Mouse (Mus musculus) left cerebral cortex, postnatal 36 days (tissue): ENCODE data around the gene Th. TPM values are rescaled to one million over a fixed set of nuclear protein-coding genes. Genes with fewer than 3 reads are reported as not detected.

ENCODE experiments used
- DNase-seq, 2 experiments: peaks; one replicate each; pipeline ENCODE4 v3.0.0; 2021 to 2022; ENCODE audit warnings: low spot score in 2 of 2, mixed read lengths in 1 of 2
- intact Hi-C: fragments of 180-260 bp; cut with DNase I; formaldehyde crosslinking; loops from one replicate; pipeline ENCODE4 v1.15.1; 2025
- total RNA-seq, 2 experiments: library from RNA; stranded (reverse); gene quantifications; 2 replicates each; pipeline ENCODE4 v1.2.3; 2021

The Th gene
- total RNA-seq, 2 experiments from 2014 or later: 1.7 to 2.7 TPM

GRCm38 (mm10) chr7:142905606-142906005, 25.3 kb downstream of the Th start:
- intact Hi-C loops: no loop called here
- no peak for DNase-seq

DNA sequence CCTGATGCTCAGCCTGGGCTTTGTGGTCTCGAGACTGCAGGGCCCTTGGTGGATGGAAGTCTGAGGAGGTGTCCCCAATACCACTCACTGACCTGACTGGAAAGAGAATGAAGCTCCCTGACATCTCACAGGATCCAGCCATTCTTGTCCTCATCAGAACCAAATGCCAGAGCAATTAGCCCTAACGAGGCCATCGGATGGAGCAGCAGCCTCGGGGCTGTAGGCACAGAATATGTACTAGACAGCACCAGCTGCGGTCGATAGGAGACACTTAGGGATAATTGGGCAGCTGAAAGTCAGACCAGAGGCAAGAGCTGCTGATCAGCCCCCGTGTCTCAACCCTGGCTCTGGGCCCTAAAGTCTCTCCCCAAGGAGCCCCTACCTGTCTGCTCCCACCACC, 26.6 kb downstream of the Th start:
- DNase-seq: no peak
- intact Hi-C loops: no loop called here

DNA sequence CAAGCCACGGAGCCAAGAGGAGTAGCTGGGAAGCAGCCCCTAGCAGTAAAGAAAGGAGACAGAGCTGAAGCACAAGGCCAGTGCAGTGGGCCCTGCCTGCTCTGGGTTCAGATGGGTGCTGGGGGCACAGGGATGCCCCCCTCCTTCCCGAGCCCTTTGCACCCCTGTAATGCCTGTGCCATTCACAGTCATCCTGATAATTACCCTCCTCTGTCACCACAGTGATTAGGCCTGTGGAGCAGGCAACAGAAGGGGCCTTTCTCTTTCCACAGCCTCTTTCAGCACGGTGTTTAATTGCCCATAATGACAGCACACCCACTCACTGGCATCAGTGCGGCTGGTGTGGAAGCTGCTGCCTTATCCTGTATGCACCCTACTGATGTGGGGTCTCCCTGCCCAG, 28.0 kb downstream of the Th start:
- intact Hi-C loops: no loop called here
- DNase-seq: no peak

- intact Hi-C loops: no loop called here
- no peak for DNase-seq
These were observed 29.2 kb downstream of the Th start for GRCm38 (mm10) chr7:142901774-142902173.

DNA sequence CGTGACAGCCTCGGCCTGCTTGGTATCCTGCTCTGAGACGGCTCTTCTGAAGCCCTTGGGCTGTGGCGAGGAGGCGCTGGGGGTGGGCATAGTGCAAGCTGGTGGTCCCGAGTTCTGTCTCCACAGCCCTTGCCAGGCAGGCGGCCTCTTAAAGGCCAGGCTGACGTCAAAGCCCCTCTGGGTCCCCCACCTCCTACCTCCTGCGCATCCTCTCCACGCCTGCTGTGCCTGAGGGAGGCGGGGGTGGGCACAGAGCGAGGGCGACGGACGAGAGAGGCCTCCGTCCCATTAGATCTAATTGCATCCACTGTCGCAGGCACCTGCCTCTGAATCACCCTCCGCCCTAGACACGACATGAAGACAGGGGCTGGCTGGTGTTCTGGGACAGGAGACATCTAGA, 31.1 kb downstream of the Th start:
- intact Hi-C loops: loop anchor here (10.0 kb wide), 1 partner anchor 235 kb away; no protein-coding TSS in a partner anchor

DNA sequence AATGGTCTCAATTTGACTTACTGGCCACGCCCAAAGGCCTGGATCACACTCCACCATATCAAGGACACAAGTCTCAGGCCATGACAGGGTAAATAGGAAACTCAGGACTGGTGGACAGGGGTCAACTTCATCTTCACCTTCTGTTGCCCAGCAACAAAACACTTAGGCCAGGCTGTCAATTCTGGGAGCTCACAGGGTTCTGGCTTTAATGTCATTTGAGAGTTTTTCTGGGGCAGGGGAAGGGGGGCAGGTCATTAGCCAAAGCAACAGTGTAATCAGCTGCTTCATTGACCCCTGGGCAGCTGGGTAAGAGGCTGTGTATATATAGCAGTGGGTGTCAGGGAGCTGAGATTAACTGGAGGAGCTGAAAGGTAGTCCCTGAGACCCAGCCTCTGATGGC, 33.5 kb downstream of the Th start:
- intact Hi-C loops: loop anchor here (10.0 kb wide), 1 partner anchor 237 kb away; no protein-coding TSS in a partner anchor
- no peak for DNase-seq

More for the DNA sequence above, 31.1 kb downstream of the Th start:
- DNase-seq: no peak

DNA sequence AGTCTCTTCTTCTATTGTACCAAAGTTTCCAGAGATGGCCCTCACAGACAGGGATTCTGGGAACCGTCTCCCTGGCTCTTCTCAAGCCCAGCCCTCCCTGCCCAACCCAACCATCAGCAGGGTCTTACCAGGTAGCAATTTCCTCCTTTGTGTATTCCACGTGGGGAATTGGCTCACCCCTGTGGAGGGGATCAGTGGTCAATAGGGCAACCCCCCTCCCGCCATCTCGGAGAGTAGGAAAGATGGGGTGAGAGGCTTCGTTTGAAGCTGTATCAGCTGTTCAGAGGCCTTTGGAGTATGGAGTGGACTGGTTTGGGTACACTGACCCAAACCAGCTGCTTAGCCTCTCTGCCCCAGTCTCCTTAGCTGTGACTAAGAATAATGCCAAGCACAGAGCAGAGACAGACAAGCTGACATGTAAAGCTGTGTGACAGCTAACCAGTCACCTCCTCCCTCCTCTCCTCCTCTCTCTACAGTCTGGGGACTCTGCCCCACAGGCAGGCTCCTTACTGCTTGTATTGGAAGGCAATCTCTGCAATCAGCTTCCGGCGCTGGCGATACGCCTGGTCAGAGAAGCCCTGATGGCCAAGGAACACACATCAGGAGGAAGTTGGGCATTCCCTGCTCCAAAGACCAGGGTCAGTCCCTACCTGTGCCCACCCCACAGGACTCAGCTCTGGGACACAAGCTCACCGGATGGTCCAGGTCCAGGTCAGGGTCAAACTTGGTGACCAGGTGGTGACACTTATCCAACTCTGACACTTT, 34.8 kb downstream of the Th start:
- DNase-seq: no peak
- intact Hi-C loops: loop anchor here (2.0 to 10.0 kb wide), 2 partner anchors 191 to 239 kb away; no protein-coding TSS in a partner anchor

DNA sequence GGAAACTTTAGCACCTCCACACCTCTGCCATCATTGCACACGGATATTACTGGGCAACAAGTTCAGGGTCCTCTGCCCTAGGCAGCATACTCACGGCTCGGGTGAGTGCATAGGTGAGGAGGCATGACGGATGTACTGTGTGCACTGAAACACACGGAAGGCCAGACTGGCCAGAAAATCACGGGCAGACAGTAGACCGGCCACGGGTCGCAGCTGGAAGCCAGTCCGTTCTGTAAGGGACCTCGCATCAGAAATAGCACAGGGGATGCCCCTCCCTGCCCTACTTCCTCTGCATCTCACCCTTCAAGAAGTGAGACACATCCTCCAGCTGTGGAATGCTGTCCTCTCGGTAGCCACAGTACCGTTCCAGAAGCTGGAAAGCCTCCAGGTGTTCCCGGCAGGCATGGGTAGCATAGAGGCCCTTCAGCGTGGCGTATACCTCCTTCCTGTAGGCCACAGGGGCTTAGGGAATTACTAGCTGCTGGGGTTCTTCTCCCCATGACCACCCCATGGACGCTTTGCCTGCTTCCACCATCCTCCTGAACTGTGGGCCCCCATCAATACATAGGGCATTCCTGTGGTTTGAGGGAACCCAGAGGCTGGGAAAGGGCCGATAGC, 35.6 kb downstream of the Th start:
- no peak for DNase-seq
- intact Hi-C loops: loop anchor here (2.0 to 10.0 kb wide), 2 partner anchors 191 to 239 kb away; no protein-coding TSS in a partner anchor

DNA sequence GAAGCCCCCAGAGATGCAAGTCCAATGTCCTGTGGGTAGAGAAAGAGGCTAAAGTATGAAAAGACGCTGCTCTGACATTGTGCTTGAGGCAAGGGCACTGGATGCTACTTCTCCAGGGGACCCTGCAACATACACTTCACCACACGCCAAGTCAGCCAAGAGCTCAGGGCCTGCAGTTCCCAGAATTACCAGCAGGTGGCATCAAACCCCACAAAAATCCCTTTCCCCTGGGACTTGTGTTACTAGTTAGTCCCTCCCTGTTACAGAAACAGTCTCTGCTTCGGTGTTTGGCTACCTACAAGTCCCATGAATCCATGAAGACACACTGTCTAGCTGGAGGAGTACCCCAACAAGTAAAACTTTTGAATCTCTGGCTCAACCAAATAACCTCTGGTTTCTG, 36.3 kb downstream of the Th start:
- intact Hi-C loops: loop anchor here (1.0 to 10.0 kb wide), 3 partner anchors 25 to 240 kb away; no protein-coding TSS in a partner anchor
- peak; percentile 61 to 81 for DNase-seq

GRCm38 (mm10) chr7:142893721-142894639, 36.9 kb downstream of the Th start:
- no peak for DNase-seq
- intact Hi-C loops: loop anchor here (1.0 to 10.0 kb wide), 3 partner anchors 25 to 241 kb away; no protein-coding TSS in a partner anchor

DNA sequence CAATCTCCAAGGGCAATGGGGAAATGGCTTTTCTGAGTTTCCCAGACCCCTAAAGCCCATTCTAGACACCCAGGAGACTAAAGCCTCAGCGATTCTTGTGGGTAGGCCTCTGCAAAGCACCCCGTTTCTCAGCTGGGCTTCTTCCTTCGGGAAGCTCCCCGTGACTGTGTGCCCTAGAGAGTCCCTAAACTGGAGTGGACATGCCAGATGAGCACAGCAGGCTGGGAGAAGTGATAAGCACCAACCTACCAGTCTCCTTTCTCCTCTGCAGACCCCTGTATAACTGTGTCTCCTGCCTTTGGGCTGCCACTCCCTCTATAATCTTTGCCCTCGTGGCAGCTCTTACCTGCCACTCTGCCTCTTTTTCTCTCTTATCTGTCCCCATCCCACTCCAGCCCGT, 37.6 kb downstream of the Th start:
- intact Hi-C loops: loop anchor here (10.0 kb wide), 1 partner anchor 242 kb away; no protein-coding TSS in a partner anchor
- DNase-seq: no peak

DNA sequence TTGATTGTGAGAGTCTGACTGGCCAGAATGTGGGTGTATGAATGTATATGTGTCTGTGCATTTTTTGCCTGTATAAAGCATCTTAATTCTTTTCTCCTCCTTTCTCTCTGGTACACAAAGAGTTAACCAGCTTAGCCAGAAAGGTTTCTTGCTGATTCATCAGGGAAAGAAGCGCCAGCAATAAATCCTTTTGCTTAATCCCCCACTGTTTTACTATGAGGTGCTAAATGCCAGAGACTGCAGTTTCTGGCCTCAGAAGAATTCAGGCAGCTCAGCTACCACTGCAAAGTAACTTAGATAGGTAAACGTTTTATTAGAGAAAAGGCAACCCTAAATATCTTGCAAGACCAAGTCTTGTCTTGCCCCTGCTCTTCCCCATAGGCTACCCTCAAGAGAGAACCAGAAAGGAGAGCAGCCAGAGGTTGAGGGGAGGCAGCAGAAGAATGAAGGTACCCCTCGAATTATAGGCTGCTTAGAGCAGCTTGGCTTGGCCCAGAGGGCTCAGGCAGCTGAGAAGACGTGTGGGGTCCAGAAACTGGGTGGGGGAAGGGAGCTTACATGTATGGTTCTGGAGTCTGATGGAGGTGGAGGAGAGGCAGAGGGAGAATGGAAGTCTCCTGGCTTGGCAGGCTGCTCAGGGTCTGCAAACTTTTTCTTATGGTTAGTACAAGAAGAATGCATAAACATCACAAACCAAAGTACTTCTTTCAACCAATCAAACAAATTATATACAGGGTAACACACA, 61.3 kb downstream of the Th start:
- intact Hi-C loops: no loop called here
- DNase-seq: no peak

DNA sequence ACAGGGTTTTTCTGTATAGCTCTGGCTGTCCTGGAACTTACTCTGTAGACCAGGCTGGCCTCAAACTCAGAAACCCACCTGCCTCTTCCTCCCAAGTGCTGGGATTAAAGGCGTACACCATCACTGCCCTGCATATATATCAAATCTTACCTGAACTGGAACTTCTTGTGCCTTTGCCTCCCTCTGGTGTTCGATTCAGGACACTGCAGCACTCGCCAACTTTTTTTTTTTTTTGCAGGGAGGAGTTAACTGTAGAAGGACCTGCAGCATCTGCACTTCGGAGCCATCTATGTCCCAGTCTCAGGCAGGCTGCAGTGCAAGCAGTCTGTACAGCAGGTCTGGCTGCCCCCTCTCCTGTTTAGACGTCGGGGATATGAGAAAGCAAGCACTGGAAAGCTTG, 80.2 kb downstream of the Th start:
- intact Hi-C loops: loop anchor here (2.0 to 5.0 kb wide), 2 partner anchors 52 to 113 kb away; no protein-coding TSS in a partner anchor
- peak; percentile 10 to 26 for DNase-seq

Other genes with a start within 250 kb of the Th start
- not detected for gene Ins2, start 187.7 kb downstream of the Th start, total RNA-seq
- gene Ascl2, start 38.1 kb upstream of the Th start, total RNA-seq: under 1 TPM in 1 of 2 experiments, not detected in 1; 0.39 TPM
- gene Tspan32, start 73.9 kb upstream of the Th start, total RNA-seq: under 1 TPM; 0.20 to 0.39 TPM
- gene Cd81, start 121.6 kb upstream of the Th start, total RNA-seq: 100 to 1,000 TPM; 385 to 445 TPM
- 10 to 100 TPM; 37.5 to 42.3 TPM for gene Tssc4, start 138.1 kb upstream of the Th start, total RNA-seq
- gene Trpm5, start 163.5 kb upstream of the Th start, total RNA-seq: not detected
- under 1 TPM; 0.49 to 1.00 TPM for gene Kcnq1, start 175.2 kb upstream of the Th start, total RNA-seq